Mouse (Mus musculus) kidney, embryonic 15.5 days (tissue): ENCODE data around the gene Smoc2. TPM values are rescaled to one million over a fixed set of nuclear protein-coding genes. Genes with fewer than 3 reads are reported as not detected.

Source experiments
- ATAC-seq: fragments of 200-750 bp; cut with Nextera tagmentation; replicated peaks from 2 replicates; pipeline ENCODE4 v1.8.0; 2017; ENCODE audit warnings: moderate TSS enrichment; ENCODE audit not compliant: low FRiP score
- H3K27ac ChIP-seq: fragments of 300-500 bp; sonication (generic); 2 replicates; pipeline ENCODE4 v1.5.1; 2015; ENCODE audit warnings: mild to moderate bottlenecking, inconsistent platforms
- H3K27me3 ChIP-seq: fragments of 300-500 bp; sonication (generic); 2 replicates; pipeline ENCODE4 v1.6.1; 2015; ENCODE audit warnings: inconsistent platforms
- H3K36me3 ChIP-seq: fragments of 300-500 bp; sonication (generic); 2 replicates; pipeline ENCODE4 v1.6.1; 2015; ENCODE audit warnings: inconsistent platforms
- H3K4me1 ChIP-seq: fragments of 300-500 bp; sonication (generic); 2 replicates; pipeline ENCODE4 v1.6.1; 2015; ENCODE audit warnings: inconsistent platforms
- H3K4me2 ChIP-seq: fragments of 300-500 bp; sonication (generic); 2 replicates; pipeline ENCODE4 v1.6.1; 2015; ENCODE audit warnings: moderate library complexity, mild to moderate bottlenecking, inconsistent platforms
- H3K4me3 ChIP-seq: fragments of 300-500 bp; sonication (generic); replicated peaks from 2 replicates; pipeline ENCODE4 v1.5.1; 2015; ENCODE audit warnings: mild to moderate bottlenecking, inconsistent platforms
- H3K9ac ChIP-seq: fragments of 300-500 bp; sonication (generic); 2 replicates; pipeline ENCODE4 v1.6.1; 2015; ENCODE audit warnings: mild to moderate bottlenecking, inconsistent platforms
- H3K9me3 ChIP-seq: fragments of 300-500 bp; sonication (generic); replicated peaks from 2 replicates; pipeline ENCODE4 v1.6.1; 2016; ENCODE audit warnings: inconsistent platforms
- WGBS: fragments of 180-500 bp; shearing (Covaris S2); methylation state at CpG from one replicate; pipeline ENCODE4 v1.1.7; 2015; ENCODE audit warnings: mixed read lengths; 5-methylcytosine and 5-hydroxymethylcytosine counted together
- polyA plus RNA-seq: library from polyadenylated mRNA; unstranded; fragments of >200 nt; fragmentation: Nextera tagmentation; extraction: Ambion mirVana; gene quantifications from 2 replicates; pipeline ENCODE4 v1.2.1, GENCODE M21; 2015

Smoc2 gene
- polyA plus RNA-seq, 1 experiment from 2014 or later: 89.7 TPM

GRCm38 (mm10) chr17:14447275-14447674 is 168.0 kb downstream of the Smoc2 start:
- Histone ChIP-seq H3K27me3 (no peaks in the 10 kb centered on the region), H3K9ac (no peak overlapping the region), H3K9me3 (no peaks in the 10 kb centered on the region), H3K27ac (no peak overlapping the region), H3K4me3 (no peak overlapping the region), H3K4me2 (no peak overlapping the region), H3K36me3 (no peaks in the 10 kb centered on the region), H3K4me1 (no peaks in the 10 kb centered on the region)
- no peak for ATAC-seq
- WGBS: 79% methylated on average over 5 of the region's 5 CpGs

Other genes with a start within 250 kb of the Smoc2 start
- not detected in 2 replicates for gene Gm7358, start 220.0 kb upstream of the Smoc2 start, polyA plus RNA-seq
- 11.8 and 12.9 TPM in 2 replicates for gene Dact2, start 75.2 kb upstream of the Smoc2 start, polyA plus RNA-seq